Mouse (Mus musculus) G1E (cell line): ENCODE results near the gene Mael.

Experiments used
- CTCF ChIP-seq: IDR thresholded peaks from 2 replicates; pipeline ENCODE4 v1.5.1; 2012; ENCODE audit warnings: low read depth, low read length, inconsistent platforms, mixed read lengths
- GATA1 ChIP-seq: IDR thresholded peaks from 2 replicates; pipeline ENCODE4 v1.6.1; 2012; ENCODE audit warnings: borderline replicate concordance, low read length, inconsistent platforms, mixed read lengths
- POLR2AphosphoS5 ChIP-seq: IDR thresholded peaks from 2 replicates; pipeline ENCODE4 v1.6.1; 2012; ENCODE audit warnings: low read depth, low read length, inconsistent platforms; ENCODE audit not compliant: insufficient replicate concordance
- TAL1 ChIP-seq: conservative IDR thresholded peaks from 2 replicates; pipeline ENCODE4 v1.6.1; 2012; ENCODE audit warnings: low read depth, low read length, inconsistent platforms, mixed read lengths

GRCm38 (mm10) chr1:166280566-166280965, 42.0 kb upstream of the Mael start:
- no peak for TF ChIP-seq GATA1
- no peak for TF ChIP-seq TAL1
- TF ChIP-seq CTCF, result no peak
- TF ChIP-seq POLR2AphosphoS5, result no peak
